Mouse (Mus musculus) liver, embryonic 14.5 days (tissue): ENCODE data around the gene Stxbp3.

ENCODE experiments used
- CTCF ChIP-seq: IDR thresholded peaks from 2 replicates; pipeline ENCODE4 v1.5.1; 2016; ENCODE audit warnings: antibody characterized with exemption, low read depth, control low read depth
- EP300 ChIP-seq: IDR thresholded peaks from 2 replicates; pipeline ENCODE4 v1.6.1; 2016; ENCODE audit warnings: antibody characterized with exemption, low read depth

DNA sequence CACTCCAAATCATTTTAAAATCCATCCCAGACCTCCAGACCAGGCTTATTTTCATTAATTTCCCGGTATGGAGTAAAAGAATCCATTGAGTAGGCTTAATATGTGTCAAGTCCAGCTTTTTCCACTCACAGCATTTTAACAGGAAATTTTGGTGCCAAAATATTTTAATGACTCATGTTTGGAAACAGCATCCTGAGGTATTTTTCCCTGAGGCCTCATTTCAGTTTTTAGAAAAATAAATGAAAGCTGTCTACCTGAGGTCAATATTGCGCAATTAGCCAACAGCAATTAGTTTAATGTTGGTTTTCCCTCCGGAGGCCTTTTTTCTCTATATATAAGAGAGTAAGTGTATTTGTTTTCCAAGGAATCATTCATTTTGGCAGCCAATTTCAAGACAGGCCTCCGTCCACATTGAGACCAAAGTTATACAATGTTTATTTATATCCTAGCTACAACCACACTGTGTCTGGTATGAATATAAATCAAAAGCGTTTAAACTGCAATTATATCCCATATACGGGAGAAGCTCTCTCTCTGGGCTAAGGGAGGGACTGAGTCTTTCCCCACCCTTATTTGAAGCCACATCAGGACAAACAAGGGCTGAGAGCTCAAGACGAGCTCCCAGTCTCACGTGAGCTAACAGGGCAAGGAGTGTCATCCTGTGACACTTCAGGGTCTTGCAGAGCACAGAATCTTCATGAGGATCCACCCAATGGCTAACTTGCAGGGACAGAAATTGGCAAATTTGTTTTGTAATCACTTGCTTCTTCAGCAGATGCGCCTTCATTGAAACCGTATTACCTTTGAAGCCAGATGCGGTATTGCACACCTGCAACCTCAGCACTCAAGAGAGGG lies 80.5 kb downstream of the Stxbp3 start:
- no peak for TF ChIP-seq CTCF
- TF ChIP-seq EP300 = no peak
